Mouse (Mus musculus): ENCODE measurements around the gene Yme1l1.

The Yme1l1 gene

GRCm38 (mm10) chr2:23155777-23156607 lies at the start of gene Yme1l1, which contains the start of gene Mastl:
Gene Yme1l1 (plus strand): TSS chr2:23156369.
Gene Mastl (minus strand): TSS chr2:23156024.
- DNase-seq (ENCODE audit: low spot score), result peak; percentile 91

DNA sequence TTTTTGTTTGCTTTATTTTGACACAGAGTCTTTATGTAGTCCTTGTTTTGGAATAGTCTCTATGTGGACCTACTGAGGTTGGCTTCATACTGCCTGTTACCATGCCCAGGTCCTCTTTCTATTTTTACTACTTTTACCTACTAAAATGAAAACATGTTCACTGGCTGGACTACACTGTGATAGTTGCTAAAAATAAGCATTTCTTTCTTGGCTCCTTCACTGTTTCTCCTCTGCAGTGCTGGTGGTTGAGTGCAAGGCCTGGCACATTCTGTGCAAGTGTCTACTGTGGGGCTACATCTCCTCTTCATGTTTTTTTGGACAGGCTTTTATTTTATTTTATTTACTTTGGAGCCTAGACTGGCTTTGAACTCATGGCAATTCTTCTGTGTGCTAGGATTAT lies 36.6 kb upstream of the Yme1l1 start:
- DNase-seq (ENCODE audit: low spot score), result no peak

DNA sequence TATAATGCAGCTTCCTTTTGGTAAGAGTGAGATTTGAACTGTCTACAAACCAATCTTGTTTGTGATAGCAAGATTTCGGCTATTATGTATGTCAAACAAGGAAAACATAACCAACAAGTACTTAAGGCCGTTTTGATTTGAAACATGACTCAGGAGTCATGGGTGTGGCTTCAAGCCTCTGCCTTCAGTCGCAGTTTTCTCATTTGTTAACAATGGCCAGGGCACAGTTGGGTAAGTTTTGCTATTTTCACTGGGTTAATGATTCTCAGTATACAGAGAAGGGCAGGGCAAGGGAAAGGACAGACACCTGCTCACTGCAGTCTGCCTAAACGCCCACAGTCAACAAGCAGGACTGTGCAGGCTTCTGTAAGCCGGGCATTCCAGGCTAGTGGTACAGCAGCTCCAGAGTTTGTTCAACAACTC lies 959 bp upstream of the Yme1l1 start:
- no peak for DNase-seq (ENCODE audit: low spot score)

- DNase-seq (ENCODE audit: low spot score), result no peak
Observed at GRCm38 (mm10) chr2:23156608-23157081, 476 bp downstream of the Yme1l1 start.

GRCm38 (mm10) chr2:23172305-23172704 lies 16.1 kb downstream of the Yme1l1 start:
- no peak for DNase-seq (ENCODE audit: low spot score)

DNA sequence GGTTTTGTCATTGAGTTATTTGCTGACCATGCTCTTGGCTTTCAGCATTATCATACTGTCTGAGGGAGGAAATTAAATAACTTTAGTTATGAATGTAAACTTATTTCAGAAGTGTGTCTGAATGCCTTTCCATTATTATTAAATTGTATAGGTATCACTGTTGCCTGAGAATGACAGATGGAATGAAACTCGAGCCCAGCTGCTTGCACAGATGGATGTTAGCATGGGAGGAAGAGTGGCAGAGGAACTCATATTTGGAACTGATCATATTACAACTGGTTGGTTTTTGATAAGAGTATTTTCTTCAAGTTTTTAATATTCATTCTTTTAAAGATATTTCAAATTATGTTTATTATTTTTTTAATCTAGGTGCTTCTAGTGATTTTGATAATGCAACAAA lies 38.2 kb downstream of the Yme1l1 start:
- no peak for DNase-seq (ENCODE audit: low spot score)

DNA sequence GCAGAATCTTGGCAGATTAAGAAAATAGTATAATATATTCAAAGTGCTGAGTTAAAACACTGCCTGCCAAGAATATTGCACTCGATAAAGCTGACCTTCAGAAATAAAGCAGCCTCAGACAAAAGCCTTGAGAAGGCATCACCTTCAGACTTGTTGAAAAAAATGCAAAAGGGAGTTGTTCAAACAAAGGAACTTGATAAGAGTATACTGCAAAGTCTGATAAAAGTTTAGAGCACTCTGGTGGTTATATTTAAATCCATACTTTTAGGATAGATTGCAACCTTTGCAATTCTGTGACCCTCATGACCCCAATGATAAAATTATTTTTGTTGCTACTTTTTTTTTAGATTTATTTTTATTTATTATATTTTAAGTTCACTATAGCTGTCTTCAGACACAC lies 44.9 kb downstream of the Yme1l1 start:
- DNase-seq (ENCODE audit: low spot score), result no peak

GRCm38 (mm10) chr2:23202900-23203670 lies 46.9 kb downstream of the Yme1l1 start:
- no peak for DNase-seq (ENCODE audit: low spot score)

- no peak for DNase-seq (ENCODE audit: low spot score)
Observed at GRCm38 (mm10) chr2:23207070-23207526, 50.9 kb downstream of the Yme1l1 start, which contains the start of gene 4931423N10Rik. Gene 4931423N10Rik (plus strand): TSS chr2:23207476.

GRCm38 (mm10) chr2:23213661-23214060 lies 57.5 kb downstream of the Yme1l1 start:
- no peak for DNase-seq (ENCODE audit: low spot score)

- no peak for DNase-seq (ENCODE audit: low spot score)
Observed at GRCm38 (mm10) chr2:23225199-23225598, 69.0 kb downstream of the Yme1l1 start.

- DNase-seq (ENCODE audit: low spot score), result no peak
Observed at GRCm38 (mm10) chr2:23228463-23228862, 72.3 kb downstream of the Yme1l1 start.

- no peak for DNase-seq (ENCODE audit: low spot score)
Observed at GRCm38 (mm10) chr2:23234065-23234773, 78.0 kb downstream of the Yme1l1 start.
